12 mouse cellular contexts compared by ENCODE assay signal in the genomic region with DNA sequence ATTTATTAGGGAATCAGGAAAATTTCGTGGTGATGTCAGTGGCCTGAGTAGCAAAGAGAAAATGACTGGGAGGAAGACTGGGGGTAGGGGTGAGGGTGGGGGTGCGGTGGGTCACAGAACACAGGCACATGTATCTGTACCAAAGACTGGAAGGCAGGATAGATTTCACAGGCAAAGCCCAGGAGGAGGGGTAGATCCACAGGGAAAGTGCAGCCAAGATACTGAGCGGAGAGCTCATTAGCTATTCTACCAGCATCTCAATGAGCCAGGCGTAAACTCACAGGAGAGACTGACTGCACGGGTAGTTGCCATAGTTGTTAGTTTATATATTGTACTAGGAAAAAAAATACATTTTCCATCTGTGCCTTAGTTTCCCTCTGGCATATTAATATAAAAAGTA.
"Had no signal": no experiment of that assay in that cellular context is flagged by ENCODE, and none has a peak within 500 bp of the region (broad histone marks: within the 10 kb centered on the region; RNA-seq: fewer than 3 reads in every experiment).

No protein-coding gene starts in this region.

- H3K4me2 ChIP-seq: liver, embryonic 11.5 days; liver, embryonic 15.5 days; neural tube, embryonic 13.5 days had no signal

- H3K4me3 ChIP-seq: left cerebral cortex, adult 2 months; limb, embryonic 10.5 days; liver, embryonic 15.5 days; neural tube, embryonic 13.5 days had no signal

- H3K27me3 ChIP-seq: liver, embryonic 15.5 days; neural tube, embryonic 13.5 days had no signal

- H3K4me1 ChIP-seq: limb, embryonic 10.5 days; liver, embryonic 15.5 days had no signal

- H3K27ac ChIP-seq: left cerebral cortex, adult 2 months; limb, embryonic 10.5 days; liver, embryonic 15.5 days; neural tube, embryonic 13.5 days; stomach, postnatal 0 days had no signal

- DNase-seq: kidney, postnatal 25 days; lung, adult 2 months; lung, postnatal 36 days; right cerebral cortex, adult 18-20 months; thymus, postnatal 4 days had no signal

- H3K36me3 ChIP-seq: limb, embryonic 10.5 days; liver, embryonic 15.5 days; neural tube, embryonic 13.5 days had no signal

- ATAC-seq: lung, postnatal 0 days had no signal

- H3K9ac ChIP-seq: liver, embryonic 15.5 days; neural tube, embryonic 13.5 days had no signal

- H3K9me3 ChIP-seq: limb, embryonic 10.5 days; liver, embryonic 15.5 days; neural tube, embryonic 13.5 days had no signal
